Mouse (Mus musculus) megakaryocyte, embryonic 14.5 days (primary cell): ENCODE results near the gene Dst.

Source experiments
- FLI1 ChIP-seq: IDR thresholded peaks from 2 replicates; pipeline ENCODE4 v1.6.1; 2012; ENCODE audit warnings: low read length, inconsistent platforms, mixed read lengths
- GATA1 ChIP-seq: IDR thresholded peaks from 3 replicates; pipeline ENCODE4 v1.6.1; 2012; ENCODE audit warnings: mixed read lengths, low read length, inconsistent platforms, borderline replicate concordance

- TF ChIP-seq GATA1 (no peak), FLI1 (no peak)
Observed at GRCm38 (mm10) chr1:33995386-33995785, 87.4 kb downstream of the Dst start.
